Comparison of ENCODE assay signal across 8 mouse cellular contexts in the genomic region with DNA sequence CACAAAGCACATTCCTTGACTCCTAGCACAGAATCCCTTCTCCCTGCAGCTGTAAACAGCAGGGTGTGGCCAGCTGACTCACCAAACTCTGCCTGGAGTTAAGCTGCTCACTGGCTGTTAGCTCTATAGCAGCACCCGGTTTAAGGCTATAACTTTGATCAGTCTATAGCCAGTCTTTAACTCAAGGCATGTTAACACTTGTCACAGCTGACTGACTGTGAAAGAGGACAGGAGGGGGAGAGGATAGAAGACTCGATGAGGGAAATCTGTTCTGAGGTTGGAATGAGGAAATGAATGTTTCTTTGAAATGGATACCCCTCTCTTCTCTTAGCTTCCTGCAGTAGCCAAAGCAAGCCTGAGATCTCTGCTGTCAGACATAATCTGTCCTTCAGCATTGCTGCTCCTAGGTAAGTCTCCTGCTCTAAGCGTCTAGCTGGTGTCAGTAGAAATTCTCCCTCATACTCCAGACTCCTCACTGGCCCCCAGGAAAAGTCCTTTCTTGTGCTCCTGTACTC. TPM values are rescaled to one million over a fixed set of nuclear protein-coding genes. Genes with fewer than 3 reads are reported as not detected.
DNase-seq lines count a peak whose midpoint lies in the region; ATAC-seq and TF ChIP-seq lines count a peak whose summit lies in the region.

No protein-coding gene starts in this region.

- TF ChIP-seq CTCF in heart, postnatal 0 days (IDR thresholded peaks at IDR 0.05; ENCODE audit: low read depth): no peak

- no peak overlapping the region for H3K27ac ChIP-seq in embryonic facial prominence, embryonic 11.5 days (replicated peaks; ENCODE audit: low read depth, low read length)
- H3K27ac ChIP-seq in heart, postnatal 0 days (ENCODE audit: low read depth): peak overlapping the region; percentile 90
- no peak overlapping the region for H3K27ac ChIP-seq in limb, embryonic 11.5 days (replicated peaks; ENCODE audit: low read depth, low read length)
- no peak overlapping the region for H3K27ac ChIP-seq in midbrain, embryonic 12.5 days (replicated peaks)

- no peaks in the 10 kb centered on the region for H3K4me1 ChIP-seq in embryonic facial prominence, embryonic 11.5 days (ENCODE audit: control insufficient read depth, insufficient read depth, low read length)
- H3K4me1 ChIP-seq in heart, postnatal 0 days (ENCODE audit: control insufficient read depth, insufficient read depth): peaks cover 9% of the 10 kb centered on the region; the same call in 1 of the 2 replicates
- H3K4me1 ChIP-seq in limb, embryonic 11.5 days (ENCODE audit: control insufficient read depth, insufficient read depth, low read length): no peaks in the 10 kb centered on the region
- H3K4me1 ChIP-seq in midbrain, embryonic 12.5 days: peaks cover 6% of the 10 kb centered on the region; the same call in 1 of the 2 replicates

- ATAC-seq in embryonic facial prominence, embryonic 11.5 days (replicated peaks; ENCODE audit: insufficient number of reproducible peaks, low FRiP score, low TSS enrichment, low read depth): peak; percentile 83
- peak; percentile 70 for ATAC-seq in heart, postnatal 0 days (ENCODE audit: insufficient read depth, low read depth)
- no peak for ATAC-seq in limb, embryonic 11.5 days (ENCODE audit: insufficient number of reproducible peaks, low FRiP score, low TSS enrichment, low read depth)
- peak; percentile 55; the same call in 1 of the 2 replicates for ATAC-seq in midbrain, embryonic 12.5 days (ENCODE audit: low FRiP score, low read depth)

- peak overlapping the region; percentile 41 for H3K4me3 ChIP-seq in embryonic facial prominence, embryonic 11.5 days (ENCODE audit: low read depth, low read length)
- H3K4me3 ChIP-seq in heart, postnatal 0 days (ENCODE audit: low read depth, low read length): peak overlapping the region; percentile 89
- H3K4me3 ChIP-seq in limb, embryonic 11.5 days (ENCODE audit: low read depth, low read length): peak overlapping the region; percentile 47
- peak overlapping the region; percentile 42 for H3K4me3 ChIP-seq in midbrain, embryonic 12.5 days

- H3K4me2 ChIP-seq in embryonic facial prominence, embryonic 11.5 days (ENCODE audit: low read depth, low read length): peak overlapping the region; percentile 52
- H3K4me2 ChIP-seq in heart, postnatal 0 days (ENCODE audit: low read depth, low read length): peak overlapping the region; percentile 69
- H3K4me2 ChIP-seq in limb, embryonic 11.5 days (ENCODE audit: low read depth, severe bottlenecking): peak overlapping the region; percentile 48
- peak overlapping the region; percentile 49 for H3K4me2 ChIP-seq in midbrain, embryonic 12.5 days (replicated peaks)

- no peaks in the 10 kb centered on the region for H3K9me3 ChIP-seq in embryonic facial prominence, embryonic 11.5 days (replicated peaks; ENCODE audit: control insufficient read depth, low read length)
- no peaks in the 10 kb centered on the region for H3K9me3 ChIP-seq in heart, postnatal 0 days (replicated peaks; ENCODE audit: control insufficient read depth, low read length)
- no peaks in the 10 kb centered on the region for H3K9me3 ChIP-seq in limb, embryonic 11.5 days (ENCODE audit: control insufficient read depth, low read length)
- H3K9me3 ChIP-seq in midbrain, embryonic 12.5 days: no peaks in the 10 kb centered on the region

- no peaks in the 10 kb centered on the region for H3K36me3 ChIP-seq in embryonic facial prominence, embryonic 11.5 days (replicated peaks; ENCODE audit: control insufficient read depth, insufficient read depth, low read depth, low read length)
- H3K36me3 ChIP-seq in heart, postnatal 0 days (replicated peaks; ENCODE audit: control insufficient read depth, insufficient read depth, low read length): peaks cover 17% of the 10 kb centered on the region
- H3K36me3 ChIP-seq in limb, embryonic 11.5 days (ENCODE audit: control insufficient read depth, insufficient read depth, low read length): no peaks in the 10 kb centered on the region
- no peaks in the 10 kb centered on the region for H3K36me3 ChIP-seq in midbrain, embryonic 12.5 days

- WGBS in embryonic facial prominence, embryonic 11.5 days: 0% methylated on average over 3 of the region's 3 CpGs
- WGBS in heart, postnatal 0 days: 2% methylated on average over 3 of the region's 3 CpGs
- 2% methylated on average over 3 of the region's 3 CpGs for WGBS in limb, embryonic 11.5 days
- 2% methylated on average over 3 of the region's 3 CpGs for WGBS in midbrain, embryonic 12.5 days

- H3K9ac ChIP-seq in embryonic facial prominence, embryonic 11.5 days (replicated peaks; ENCODE audit: low read length): peak overlapping the region; percentile 39; the same call in 1 of the 2 replicates
- peak overlapping the region; percentile 78 for H3K9ac ChIP-seq in heart, postnatal 0 days (replicated peaks; ENCODE audit: low read depth, low read length)
- H3K9ac ChIP-seq in limb, embryonic 11.5 days (ENCODE audit: low read length): peak overlapping the region; percentile 43; the same call in 1 of the 2 replicates
- no peak overlapping the region for H3K9ac ChIP-seq in midbrain, embryonic 12.5 days (replicated peaks)

- H3K27me3 ChIP-seq in embryonic facial prominence, embryonic 11.5 days (ENCODE audit: control insufficient read depth, insufficient read depth, low read length): no peaks in the 10 kb centered on the region
- no peaks in the 10 kb centered on the region for H3K27me3 ChIP-seq in heart, postnatal 0 days (ENCODE audit: control insufficient read depth, insufficient read depth, low read length)
- H3K27me3 ChIP-seq in limb, embryonic 11.5 days (ENCODE audit: control insufficient read depth, insufficient read depth, low read length): no peaks in the 10 kb centered on the region
- no peaks in the 10 kb centered on the region for H3K27me3 ChIP-seq in midbrain, embryonic 12.5 days

- TF ChIP-seq EP300 in heart, postnatal 0 days (IDR thresholded peaks at IDR 0.05; ENCODE audit: low read depth): no peak

- DNase-seq in 3134 (ENCODE audit: extremely low read depth, insufficient read length, low spot score) (peak; percentile 22), ES-CJ7 (ENCODE audit: low read depth, low spot score) (peak; percentile 33)
- peak; percentile 26 for DNase-seq in embryonic facial prominence, embryonic 11.5 days (ENCODE audit: low spot score)
- DNase-seq in heart, postnatal 0 days (ENCODE audit: low spot score): peak; percentile 33
- DNase-seq in limb, embryonic 11.5 days (ENCODE audit: low spot score): no peak
- no peak for DNase-seq in T-cell, adult 2 months (ENCODE audit: low spot score)
- DNase-seq in layer of hippocampus, adult 11-12 months (ENCODE audit: low spot score): no peak

RNA-seq across cellular contexts. Expression of a gene that starts 0.9 kb away (rescaled TPM):
- 11.5 and 13.6 TPM in 2 replicates for polyA plus RNA-seq in embryonic facial prominence, embryonic 11.5 days (2014; fragmentation: Nextera tagmentation; extraction: Ambion mirVana)
- 33.4 and 43.1 TPM in 2 replicates for total RNA-seq in heart, postnatal 0 days (2014; rRNA removed; ENCODE audit: low replicate concordance)
- polyA plus RNA-seq in heart, postnatal 0 days (2015; fragmentation: Nextera tagmentation; extraction: Ambion mirVana): 17.1 and 18.5 TPM in 2 replicates
- 10.2 and 11.9 TPM in 2 replicates for polyA plus RNA-seq in limb, embryonic 11.5 days (2014; fragmentation: Nextera tagmentation; extraction: Ambion mirVana)
- 7.9 and 9.0 TPM in 2 replicates for polyA plus RNA-seq in midbrain, embryonic 12.5 days (2016; fragmentation: Nextera tagmentation; extraction: Ambion mirVana)

RNA-seq across cellular contexts. Expression of a gene that starts 15.5 kb away (rescaled TPM):
- not detected in 2 replicates for polyA plus RNA-seq in embryonic facial prominence, embryonic 11.5 days (2014; fragmentation: Nextera tagmentation; extraction: Ambion mirVana)
- total RNA-seq in heart, postnatal 0 days (2014; rRNA removed; ENCODE audit: low replicate concordance): not detected in 2 replicates
- polyA plus RNA-seq in heart, postnatal 0 days (2015; fragmentation: Nextera tagmentation; extraction: Ambion mirVana): not detected in 2 replicates
- not detected in 2 replicates for polyA plus RNA-seq in limb, embryonic 11.5 days (2014; fragmentation: Nextera tagmentation; extraction: Ambion mirVana)
- not detected in 2 replicates for polyA plus RNA-seq in midbrain, embryonic 12.5 days (2016; fragmentation: Nextera tagmentation; extraction: Ambion mirVana)

RNA-seq across cellular contexts. Expression of a gene that starts 33.1 kb away (rescaled TPM):
- not detected in 2 replicates for polyA plus RNA-seq in embryonic facial prominence, embryonic 11.5 days (2014; fragmentation: Nextera tagmentation; extraction: Ambion mirVana)
- total RNA-seq in heart, postnatal 0 days (2014; rRNA removed; ENCODE audit: low replicate concordance): 0.19 and 0.80 TPM in 2 replicates
- 0.03 and 0.04 TPM in 2 replicates for polyA plus RNA-seq in heart, postnatal 0 days (2015; fragmentation: Nextera tagmentation; extraction: Ambion mirVana)
- 0.03 TPM in 1 of 2 replicates, not detected in the other for polyA plus RNA-seq in limb, embryonic 11.5 days (2014; fragmentation: Nextera tagmentation; extraction: Ambion mirVana)
- polyA plus RNA-seq in midbrain, embryonic 12.5 days (2016; fragmentation: Nextera tagmentation; extraction: Ambion mirVana): not detected in 2 replicates

RNA-seq across cellular contexts. Expression of a gene that starts 44.6 kb away (rescaled TPM):
- not detected in 2 replicates for polyA plus RNA-seq in embryonic facial prominence, embryonic 11.5 days (2014; fragmentation: Nextera tagmentation; extraction: Ambion mirVana)
- not detected in 2 replicates for total RNA-seq in heart, postnatal 0 days (2014; rRNA removed; ENCODE audit: low replicate concordance)
- not detected in 2 replicates for polyA plus RNA-seq in heart, postnatal 0 days (2015; fragmentation: Nextera tagmentation; extraction: Ambion mirVana)
- not detected in 2 replicates for polyA plus RNA-seq in limb, embryonic 11.5 days (2014; fragmentation: Nextera tagmentation; extraction: Ambion mirVana)
- polyA plus RNA-seq in midbrain, embryonic 12.5 days (2016; fragmentation: Nextera tagmentation; extraction: Ambion mirVana): not detected in 2 replicates

RNA-seq across cellular contexts. Expression of a gene that starts 53.3 kb away (rescaled TPM):
- polyA plus RNA-seq in embryonic facial prominence, embryonic 11.5 days (2014; fragmentation: Nextera tagmentation; extraction: Ambion mirVana): not detected in 2 replicates
- not detected in 2 replicates for total RNA-seq in heart, postnatal 0 days (2014; rRNA removed; ENCODE audit: low replicate concordance)
- polyA plus RNA-seq in heart, postnatal 0 days (2015; fragmentation: Nextera tagmentation; extraction: Ambion mirVana): not detected in 2 replicates
- polyA plus RNA-seq in limb, embryonic 11.5 days (2014; fragmentation: Nextera tagmentation; extraction: Ambion mirVana): not detected in 2 replicates
- not detected in 2 replicates for polyA plus RNA-seq in midbrain, embryonic 12.5 days (2016; fragmentation: Nextera tagmentation; extraction: Ambion mirVana)

Comparison
In these comparisons a context has a peak if more than half of its experiments do, and no peak if none do; other contexts are left out.
1. DNase-seq: peak in 3134 (single experiment), ES-CJ7 (single experiment), embryonic facial prominence, embryonic 11.5 days (single experiment) and heart, postnatal 0 days (single experiment); none in limb, embryonic 11.5 days (single experiment), T-cell, adult 2 months (single experiment) and layer of hippocampus, adult 11-12 months (single experiment).
2. Peak in every context shown above with its lines, with median percentiles within 50 percentile points of each other: H3K4me2 ChIP-seq and H3K4me3 ChIP-seq.